Mouse (Mus musculus): ENCODE measurements at regions not wholly inside any gene's neighbourhood (a gene's known extent, or its start where the extent isn't known, plus 50 kb on each side); places are given as distances from the start of the nearest gene placed in this dataset.

DNA sequence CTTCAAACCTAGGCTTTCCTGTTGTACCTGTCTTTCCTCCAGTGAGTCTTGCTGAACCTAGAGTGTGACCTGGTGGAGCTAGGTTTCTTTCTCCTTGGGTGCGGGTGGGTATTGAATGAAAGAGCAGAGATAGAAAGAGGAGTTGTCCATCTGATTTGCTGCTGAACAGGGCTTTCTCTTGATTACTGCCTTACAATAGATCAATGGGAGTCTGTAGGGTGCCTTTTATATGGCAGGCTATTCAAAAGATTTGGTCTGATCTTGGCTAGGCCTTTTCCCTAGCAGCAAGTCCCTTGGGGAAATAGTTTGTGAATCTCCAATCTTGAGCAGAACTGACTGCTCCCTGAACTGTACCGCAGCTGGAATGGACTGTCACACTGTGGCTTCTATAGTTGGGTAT lies 1253.3 kb upstream of the A1bg start:
- no peak overlapping the region for H3K27ac ChIP-seq
- no peak for DNase-seq
- no peak for TF ChIP-seq CTCF (IDR thresholded peaks at IDR 0.05)
- no peak overlapping the region for H3K4me3 ChIP-seq
- intact Hi-C loops (cut with DNase I), result no loop called here

- no peak overlapping the region for H3K27ac ChIP-seq
Measured at GRCm38 (mm10) chr15:62173633-62174543, 1251.1 kb upstream of the A1bg start.

DNA sequence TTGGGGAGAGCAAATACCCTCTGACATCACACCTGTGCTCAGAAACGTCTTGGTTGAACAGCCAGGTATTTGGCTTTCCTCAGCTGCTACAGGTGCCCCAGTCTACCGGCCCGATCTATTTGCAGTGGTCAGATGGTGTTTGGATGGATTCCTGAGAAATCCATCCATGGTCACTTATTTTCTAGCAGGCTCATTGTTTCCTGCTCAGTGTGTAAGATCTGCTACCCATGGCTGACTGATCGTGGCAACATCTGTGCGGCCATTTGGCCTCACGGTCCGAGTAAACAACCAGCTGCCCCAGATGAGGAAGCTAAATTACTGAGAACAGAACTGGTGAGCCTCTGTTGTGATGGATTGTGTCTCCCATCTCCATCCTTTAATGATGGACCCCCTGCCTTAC lies 1248.8 kb upstream of the A1bg start:
- no peak for TF ChIP-seq CTCF (IDR thresholded peaks at IDR 0.05)
- intact Hi-C loops (cut with DNase I), result no loop called here
- Histone ChIP-seq H3K4me3 (no peak overlapping the region), H3K27ac (no peak overlapping the region)
- DNase-seq, result no peak

More at GRCm38 (mm10) chr15:62173633-62174543, 1251.1 kb upstream of the A1bg start:
- intact Hi-C loops (cut with DNase I), result no loop called here
- no peak overlapping the region for H3K4me3 ChIP-seq
- DNase-seq, result no peak
- no peak for TF ChIP-seq CTCF (IDR thresholded peaks at IDR 0.05)

- DNase-seq, result no peak
- Histone ChIP-seq H3K27ac (no peak overlapping the region), H3K4me3 (no peak overlapping the region)
- intact Hi-C loops (cut with DNase I), result no loop called here
- no peak for TF ChIP-seq CTCF (IDR thresholded peaks at IDR 0.05)
Measured at GRCm38 (mm10) chr15:62171167-62171566, 1248.4 kb upstream of the A1bg start.

GRCm38 (mm10) chr15:62170337-62170736 lies 1247.5 kb upstream of the A1bg start:
- no peak for TF ChIP-seq CTCF (IDR thresholded peaks at IDR 0.05)
- intact Hi-C loops (cut with DNase I), result no loop called here
- Histone ChIP-seq H3K27ac (no peak overlapping the region), H3K4me3 (no peak overlapping the region)
- no peak for DNase-seq

DNA sequence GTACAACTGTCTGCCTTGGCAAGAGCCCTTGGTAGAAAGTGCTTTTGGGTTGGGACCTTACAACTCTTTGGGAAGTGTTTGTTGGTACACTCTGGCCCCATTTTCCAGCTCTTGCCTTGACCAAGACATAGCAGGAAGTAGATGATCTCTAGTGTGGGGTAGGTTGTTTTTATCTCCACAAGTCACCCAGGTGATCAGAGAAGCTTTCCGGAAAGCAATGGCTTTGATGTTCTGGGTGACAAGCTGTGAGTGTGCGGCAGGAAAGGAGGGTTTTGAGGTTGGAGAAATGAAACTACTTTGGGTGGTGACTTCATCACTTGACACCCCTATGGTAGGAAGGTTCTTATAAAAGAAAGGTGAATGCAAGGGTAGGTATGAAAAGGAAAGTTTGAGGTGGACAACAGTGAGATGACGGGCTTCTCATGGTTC lies 1246.8 kb upstream of the A1bg start:
- no peak overlapping the region for H3K27ac ChIP-seq
- intact Hi-C loops (cut with DNase I), result loop anchor here (10.0 kb wide), 1 partner anchor 175 kb away; no protein-coding TSS in a partner anchor
- TF ChIP-seq CTCF (IDR thresholded peaks at IDR 0.05), result no peak
- DNase-seq, result no peak
- no peak overlapping the region for H3K4me3 ChIP-seq

DNA sequence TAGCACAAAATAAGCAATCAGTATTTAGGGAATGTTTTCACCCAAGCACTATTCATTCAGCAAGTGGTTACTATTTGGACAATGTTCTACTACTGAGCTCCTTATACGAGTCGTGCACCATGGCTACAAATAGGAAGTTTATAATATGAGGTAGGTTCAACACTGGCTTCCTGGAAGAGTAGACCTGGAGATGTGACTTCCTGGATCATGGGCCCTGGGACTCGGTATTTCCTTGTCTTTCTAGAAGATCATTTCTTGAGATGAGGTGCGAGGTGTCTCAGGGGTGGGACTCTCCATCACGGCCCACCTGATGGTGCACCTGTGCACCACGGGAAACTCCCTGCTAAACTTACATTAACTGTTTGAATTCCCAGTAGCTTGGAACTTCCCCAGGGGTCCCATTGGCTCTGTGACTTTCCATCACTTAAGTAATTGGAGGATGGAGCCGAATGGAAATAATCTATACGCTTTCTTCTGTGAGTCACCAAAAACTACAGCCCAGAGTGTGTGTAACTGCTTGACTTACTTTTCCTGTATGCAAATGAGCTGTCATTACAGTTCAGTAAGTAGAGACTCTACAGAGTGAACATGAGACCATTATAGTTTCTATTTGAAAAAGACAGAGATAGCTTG lies 1246.3 kb upstream of the A1bg start:
- H3K27ac ChIP-seq, result no peak overlapping the region
- H3K4me3 ChIP-seq, result no peak overlapping the region
- intact Hi-C loops (cut with DNase I), result loop anchor here (10.0 kb wide), 1 partner anchor 174 kb away; no protein-coding TSS in a partner anchor
- no peak for DNase-seq
- no peak for TF ChIP-seq CTCF (IDR thresholded peaks at IDR 0.05)

DNA sequence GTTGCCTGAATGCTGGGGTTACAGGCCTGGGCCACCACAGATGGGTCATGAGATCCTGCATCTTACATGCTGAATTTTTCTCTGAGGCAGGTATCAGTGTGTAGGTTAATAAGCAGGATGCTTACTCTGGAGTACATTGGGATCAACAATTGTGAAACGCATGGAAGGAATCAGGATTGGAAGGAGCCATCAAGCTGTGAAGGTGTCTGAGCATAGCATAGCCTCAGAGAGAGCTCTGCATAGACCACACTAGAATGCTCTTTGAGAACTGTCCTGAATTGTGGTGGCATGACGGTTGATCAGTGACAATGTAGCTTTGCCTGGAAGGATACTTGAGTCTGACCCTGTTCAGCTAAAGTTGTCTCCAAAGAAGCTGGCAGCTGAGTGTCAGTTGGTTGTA lies 1245.7 kb upstream of the A1bg start:
- no peak for DNase-seq
- no peak for TF ChIP-seq CTCF (IDR thresholded peaks at IDR 0.05)
- Histone ChIP-seq H3K4me3 (no peak overlapping the region), H3K27ac (no peak overlapping the region)
- intact Hi-C loops (cut with DNase I), result loop anchor here (10.0 kb wide), 1 partner anchor 174 kb away; no protein-coding TSS in a partner anchor

- intact Hi-C loops (cut with DNase I), result loop anchor here (10.0 kb wide), 1 partner anchor 172 kb away; no protein-coding TSS in a partner anchor
- Histone ChIP-seq H3K4me3 (no peak overlapping the region), H3K27ac (no peak overlapping the region)
- DNase-seq, result no peak
- TF ChIP-seq CTCF (IDR thresholded peaks at IDR 0.05), result no peak
Measured at GRCm38 (mm10) chr15:62166786-62167185, 1244.0 kb upstream of the A1bg start.

GRCm38 (mm10) chr15:62165826-62166500 lies 1243.2 kb upstream of the A1bg start:
- intact Hi-C loops (cut with DNase I), result loop anchor here (10.0 kb wide), 1 partner anchor 171 kb away; no protein-coding TSS in a partner anchor
- no peak for DNase-seq
- H3K27ac ChIP-seq, result peak overlapping the region; percentile 54

GRCm38 (mm10) chr15:62164766-62165410 lies 1242.1 kb upstream of the A1bg start:
- intact Hi-C loops (cut with DNase I), result loop anchor here (10.0 kb wide), 1 partner anchor 170 kb away; no protein-coding TSS in a partner anchor
- no peak overlapping the region for H3K4me3 ChIP-seq
- no peak for DNase-seq
- no peak for TF ChIP-seq CTCF (IDR thresholded peaks at IDR 0.05)
- no peak overlapping the region for H3K27ac ChIP-seq

More at GRCm38 (mm10) chr15:62165826-62166500, 1243.2 kb upstream of the A1bg start:
- TF ChIP-seq CTCF (IDR thresholded peaks at IDR 0.05), result no peak
- H3K4me3 ChIP-seq, result no peak overlapping the region

- TF ChIP-seq CTCF (IDR thresholded peaks at IDR 0.05), result no peak
- DNase-seq, result no peak
- Histone ChIP-seq H3K27ac (no peak overlapping the region), H3K4me3 (no peak overlapping the region)
- intact Hi-C loops (cut with DNase I), result loop anchor here (10.0 kb wide), 1 partner anchor 168 kb away; no protein-coding TSS in a partner anchor
Measured at GRCm38 (mm10) chr15:62163203-62163602, 1240.4 kb upstream of the A1bg start.
